Mouse (Mus musculus) hindbrain, embryonic 16.5 days (tissue): ENCODE results near the gene Poc1b. TPM values are rescaled to one million over a fixed set of nuclear protein-coding genes. Genes with fewer than 3 reads are reported as not detected.
A peak's percentile ranks its signal among the peaks of the same experiment; 100 is the strongest.

Source experiments
- ATAC-seq: fragments of 200-750 bp; cut with Nextera tagmentation; 2 replicates; pipeline ENCODE4 v1.8.0; 2017; ENCODE audit warnings: moderate TSS enrichment, moderate library complexity
- H3K27ac ChIP-seq: fragments of 300-500 bp; sonication (generic); 2 replicates; pipeline ENCODE4 v1.5.1; 2014; ENCODE audit warnings: low read depth, mild to moderate bottlenecking, control low read depth, low read length, moderate library complexity
- H3K27me3 ChIP-seq: fragments of 300-500 bp; sonication (generic); replicated peaks from 2 replicates; pipeline ENCODE4 v1.6.1; 2014; ENCODE audit warnings: low read length; ENCODE audit not compliant: control insufficient read depth, insufficient read depth
- H3K36me3 ChIP-seq: fragments of 300-500 bp; sonication (generic); 2 replicates; pipeline ENCODE4 v1.6.1; 2014; ENCODE audit warnings: mild to moderate bottlenecking, low read length, moderate library complexity, mixed read lengths; ENCODE audit not compliant: control insufficient read depth, insufficient read depth
- H3K4me1 ChIP-seq: fragments of 300-500 bp; sonication (generic); 2 replicates; pipeline ENCODE4 v1.6.1; 2014; ENCODE audit warnings: low read depth, low read length; ENCODE audit not compliant: control insufficient read depth, insufficient read depth
- H3K4me2 ChIP-seq: fragments of 300-500 bp; sonication (generic); 2 replicates; pipeline ENCODE4 v1.6.1; 2014; ENCODE audit warnings: mild to moderate bottlenecking, low read length, control low read depth, moderate library complexity
- H3K4me3 ChIP-seq: fragments of 300-500 bp; sonication (generic); 2 replicates; pipeline ENCODE4 v1.5.1; 2014; ENCODE audit warnings: mild to moderate bottlenecking, low read length, control low read depth, moderate library complexity
- H3K9ac ChIP-seq: fragments of 300-500 bp; sonication (generic); 2 replicates; pipeline ENCODE4 v1.6.1; 2014; ENCODE audit warnings: low read depth, mild to moderate bottlenecking, control low read depth, low read length, moderate library complexity
- H3K9me3 ChIP-seq: fragments of 300-500 bp; sonication (generic); 2 replicates; pipeline ENCODE4 v1.6.1; 2014; ENCODE audit warnings: mild to moderate bottlenecking, low read length, moderate library complexity; ENCODE audit not compliant: control insufficient read depth
- WGBS: fragments of 180-500 bp; shearing (Covaris S2); extraction: QIAGEN DNeasy Blood & Tissue Kit; methylation state at CpG from one replicate; pipeline ENCODE4 v1.1.7; 2014; 5-methylcytosine and 5-hydroxymethylcytosine counted together
- polyA plus RNA-seq: library from polyadenylated mRNA; unstranded; fragments of >200 nt; fragmentation: Nextera tagmentation; extraction: Ambion mirVana; gene quantifications from 2 replicates; pipeline ENCODE4 v1.2.1, GENCODE M21; 2015

Poc1b gene
- polyA plus RNA-seq, 1 experiment from 2014 or later = 9.1 TPM

DNA sequence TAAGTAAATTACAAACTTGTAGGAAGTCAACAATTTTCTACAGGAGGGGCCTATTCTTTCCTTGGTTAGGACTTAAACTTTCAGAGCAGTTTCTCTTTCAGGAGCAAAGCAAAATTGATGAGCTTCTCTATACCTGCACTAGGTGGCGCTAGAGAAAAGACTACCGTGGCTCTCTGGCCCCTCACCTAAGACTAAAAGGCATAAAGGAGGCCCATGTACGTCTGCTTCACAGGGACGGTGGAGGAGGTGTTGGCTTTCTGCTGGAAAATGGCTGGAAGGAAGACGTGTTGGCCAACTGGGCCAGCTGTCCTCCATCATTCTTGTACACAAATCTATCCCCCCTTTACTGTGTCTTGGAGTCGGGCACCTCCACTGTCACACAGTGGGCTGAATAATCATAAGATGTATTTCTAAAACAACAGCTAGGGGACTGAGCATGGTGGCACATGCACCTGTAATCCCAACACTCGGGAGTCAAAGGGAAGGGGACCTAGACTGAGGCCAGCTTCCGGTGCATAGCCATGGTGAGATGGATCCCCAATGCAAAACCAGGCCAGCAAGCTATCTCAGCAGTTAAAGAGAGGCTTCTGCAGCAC lies 55.2 kb downstream of the Poc1b start:
- Histone ChIP-seq H3K27me3 (no peaks in the 10 kb centered on the region), H3K4me1 (no peaks in the 10 kb centered on the region), H3K4me3 (no peak overlapping the region), H3K9ac (no peak overlapping the region), H3K36me3 (no peaks in the 10 kb centered on the region), H3K9me3 (no peaks in the 10 kb centered on the region), H3K4me2 (no peak overlapping the region), H3K27ac (no peak overlapping the region)
- 43% methylated on average over 8 of the region's 8 CpGs for WGBS
- no peak for ATAC-seq

DNA sequence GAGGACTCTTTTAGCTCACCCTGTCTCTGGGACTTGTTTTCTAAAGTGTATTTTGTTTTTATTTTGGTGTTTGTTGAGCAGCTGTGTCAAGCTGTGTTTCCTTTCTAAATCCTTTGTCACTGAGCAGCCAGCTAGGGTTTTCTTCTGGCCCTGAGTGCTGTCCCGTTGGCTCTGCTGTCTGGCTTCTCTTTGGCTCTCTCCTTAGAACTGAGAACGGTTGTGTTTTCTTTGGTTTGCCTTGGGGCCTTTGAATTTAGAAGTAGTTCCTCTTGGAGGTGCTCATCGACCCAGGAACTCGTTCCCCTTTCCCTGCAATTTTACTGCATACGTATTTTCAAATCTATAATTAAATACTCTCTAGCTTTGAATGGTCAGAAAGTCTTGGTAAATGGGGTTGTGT lies 56.2 kb downstream of the Poc1b start:
- H3K4me3 ChIP-seq = no peak overlapping the region
- no peak for ATAC-seq
- no peak overlapping the region for H3K27ac ChIP-seq
- H3K36me3 ChIP-seq = no peaks in the 10 kb centered on the region
- no peaks in the 10 kb centered on the region for H3K4me1 ChIP-seq
- no peaks in the 10 kb centered on the region for H3K27me3 ChIP-seq
- no peaks in the 10 kb centered on the region for H3K9me3 ChIP-seq
- no peak overlapping the region for H3K4me2 ChIP-seq
- no peak overlapping the region for H3K9ac ChIP-seq
- 83% methylated on average over 5 of the region's 5 CpGs for WGBS

DNA sequence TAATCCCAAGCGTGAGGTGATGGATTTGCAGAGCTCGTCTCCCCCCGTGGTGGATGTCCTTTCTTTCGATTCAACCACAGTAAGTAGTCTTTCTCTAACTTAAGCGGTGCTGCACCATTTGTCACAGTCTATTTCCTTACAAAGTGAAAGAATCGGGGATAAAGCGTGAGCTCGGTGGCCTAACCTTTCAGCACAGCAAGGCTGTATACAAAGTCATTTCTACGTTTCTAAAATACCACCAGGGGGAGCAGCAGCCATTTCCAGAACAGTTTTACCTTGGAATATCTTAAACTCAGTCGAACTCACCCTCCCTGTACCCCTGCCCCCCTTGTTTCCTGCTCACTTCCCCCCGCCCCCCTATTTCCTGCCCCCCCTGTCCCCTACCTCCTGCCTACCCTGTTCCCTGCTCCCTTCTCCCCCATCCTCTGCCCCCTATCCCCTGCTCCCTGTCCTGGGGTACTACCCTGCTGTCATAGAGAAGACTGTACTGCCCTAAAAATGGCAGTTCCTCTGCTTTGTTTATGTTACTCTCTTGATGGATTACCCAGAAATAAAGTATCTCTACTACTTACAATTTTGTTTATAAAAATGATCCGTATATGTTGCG lies 58.1 kb downstream of the Poc1b start:
- 31% methylated on average over 13 of the region's 13 CpGs for WGBS
- Histone ChIP-seq H3K27ac (no peak overlapping the region), H3K4me2 (no peak overlapping the region), H3K9me3 (no peaks in the 10 kb centered on the region), H3K4me3 (no peak overlapping the region), H3K27me3 (no peaks in the 10 kb centered on the region), H3K4me1 (no peaks in the 10 kb centered on the region), H3K36me3 (no peaks in the 10 kb centered on the region), H3K9ac (no peak overlapping the region)
- ATAC-seq = peak; percentile 80

DNA sequence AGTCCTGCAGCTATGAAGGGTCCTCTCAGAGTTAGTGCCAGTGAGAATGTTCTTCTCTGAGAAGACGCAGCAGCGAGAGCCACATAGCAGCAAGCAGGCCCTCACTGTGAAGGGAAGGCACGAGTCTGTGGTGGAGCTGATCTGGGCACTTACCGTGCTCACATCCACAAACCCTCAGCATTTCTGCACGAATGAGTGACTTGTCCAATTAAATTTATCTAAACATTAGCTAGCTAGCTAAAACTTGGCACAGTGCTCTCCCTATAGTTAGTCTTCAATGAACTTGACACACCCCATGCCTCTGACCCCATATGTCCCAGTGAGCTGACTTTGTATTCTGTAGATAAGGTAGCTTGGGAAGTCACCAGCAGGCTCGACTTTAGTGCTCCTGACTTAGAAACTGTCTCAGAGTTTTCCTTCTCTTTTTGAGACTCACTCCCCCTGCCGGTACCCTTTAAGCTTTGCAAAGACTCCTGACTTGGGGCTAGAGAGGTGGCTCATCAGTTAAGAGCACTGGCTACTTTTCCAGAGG lies 59.0 kb downstream of the Poc1b start:
- 73% methylated on average over 7 of the region's 7 CpGs for WGBS
- Histone ChIP-seq H3K9me3 (no peaks in the 10 kb centered on the region), H3K4me3 (no peak overlapping the region), H3K27me3 (no peaks in the 10 kb centered on the region), H3K36me3 (no peaks in the 10 kb centered on the region), H3K4me1 (no peaks in the 10 kb centered on the region), H3K4me2 (no peak overlapping the region), H3K27ac (no peak overlapping the region), H3K9ac (no peak overlapping the region)
- peak; percentile 43 for ATAC-seq

DNA sequence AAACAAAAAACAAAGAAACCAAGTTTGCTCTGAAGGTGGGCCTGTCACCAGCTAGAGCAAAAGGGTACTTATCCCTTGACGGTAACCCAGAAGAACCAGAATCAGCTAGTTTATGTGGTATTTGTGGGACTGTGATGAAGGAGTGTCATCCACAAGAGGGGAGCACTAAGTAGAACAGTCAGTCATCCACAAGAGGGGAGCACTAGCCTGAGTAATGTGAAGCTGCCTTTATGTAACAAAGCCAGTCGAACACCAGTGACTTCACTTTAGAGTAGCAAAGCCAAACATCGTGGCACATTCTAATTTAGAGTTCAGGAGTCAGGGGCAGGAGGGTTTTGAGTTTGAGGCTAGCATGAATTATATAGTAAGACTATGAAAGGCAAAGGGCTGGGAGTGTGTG lies 59.6 kb downstream of the Poc1b start:
- no peak for ATAC-seq
- H3K9me3 ChIP-seq = no peaks in the 10 kb centered on the region
- WGBS = 74% methylated on average over 3 of the region's 3 CpGs
- no peak overlapping the region for H3K4me3 ChIP-seq
- no peak overlapping the region for H3K4me2 ChIP-seq
- H3K36me3 ChIP-seq = no peaks in the 10 kb centered on the region
- no peak overlapping the region for H3K9ac ChIP-seq
- H3K4me1 ChIP-seq = no peaks in the 10 kb centered on the region
- no peak overlapping the region for H3K27ac ChIP-seq
- H3K27me3 ChIP-seq = no peaks in the 10 kb centered on the region

DNA sequence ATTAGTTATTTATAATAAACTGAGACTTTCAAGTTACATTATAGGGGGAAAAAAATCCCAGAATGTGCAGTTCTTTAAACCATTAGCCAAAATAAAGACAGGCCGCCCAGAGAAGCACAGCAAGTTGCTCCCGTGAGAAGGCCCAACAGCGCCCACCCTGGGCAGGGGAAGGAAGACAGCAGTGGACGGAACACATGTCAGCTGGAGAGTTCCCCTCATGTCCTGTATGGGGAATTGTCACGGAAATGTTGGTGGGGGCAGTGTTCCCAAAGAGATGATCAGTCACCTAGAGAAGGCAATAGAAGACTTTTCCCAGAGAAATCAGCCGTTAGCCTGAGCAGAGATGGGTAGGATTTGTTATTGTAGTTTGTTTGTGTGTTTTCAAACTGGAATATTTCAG lies 61.6 kb downstream of the Poc1b start:
- Histone ChIP-seq H3K9ac (no peak overlapping the region), H3K27ac (no peak overlapping the region), H3K4me2 (no peak overlapping the region), H3K4me3 (no peak overlapping the region), H3K9me3 (no peaks in the 10 kb centered on the region), H3K4me1 (peaks cover 5% of the 10 kb centered on the region), H3K27me3 (no peaks in the 10 kb centered on the region), H3K36me3 (no peaks in the 10 kb centered on the region)
- no peak for ATAC-seq
- 79% methylated on average over 6 of the region's 6 CpGs for WGBS

DNA sequence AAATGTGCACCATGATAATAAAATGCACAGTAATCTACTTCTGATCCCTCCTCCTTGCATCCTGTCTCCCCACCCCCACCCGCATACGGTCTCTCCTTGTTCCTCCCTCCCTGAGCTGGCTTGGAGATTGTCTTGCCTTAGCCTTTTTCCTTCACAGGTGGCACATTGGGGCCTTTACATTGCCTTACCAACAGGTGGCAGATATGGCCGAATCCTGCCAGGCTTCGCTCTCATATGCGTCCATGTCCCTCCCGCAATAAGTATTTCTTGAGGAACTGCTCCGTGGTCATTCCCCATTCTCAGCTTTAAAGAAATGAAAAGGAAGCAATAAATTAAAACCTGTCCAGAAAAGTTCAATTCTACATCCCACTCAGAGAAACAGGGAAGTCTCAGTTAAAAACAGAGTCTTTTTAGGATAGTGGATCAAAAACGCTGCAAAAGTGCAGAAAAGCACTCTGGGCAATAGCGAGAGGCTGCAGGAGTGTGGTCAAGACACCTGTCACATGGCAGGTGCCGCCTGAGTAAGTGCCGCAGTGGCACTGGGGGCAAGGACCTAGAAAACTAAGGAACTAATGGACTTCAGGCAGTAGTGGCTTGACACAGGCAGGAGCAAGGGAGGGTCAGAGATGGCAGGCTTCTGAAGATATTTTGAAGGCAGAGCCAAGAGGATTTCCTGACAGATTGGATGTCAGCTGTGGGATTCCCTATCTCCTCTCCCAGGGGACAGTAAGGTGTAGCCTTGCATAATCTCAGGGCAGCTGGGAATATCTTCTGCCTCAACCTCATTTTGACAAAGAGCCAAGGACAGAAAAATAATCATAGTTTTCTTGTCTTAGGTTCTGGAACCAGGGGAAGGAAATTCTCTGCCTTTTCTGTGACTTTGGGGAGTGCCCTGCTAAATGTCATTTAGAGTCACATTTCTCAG lies 62.3 kb downstream of the Poc1b start:
- H3K4me2 ChIP-seq = no peak overlapping the region
- no peaks in the 10 kb centered on the region for H3K27me3 ChIP-seq
- H3K36me3 ChIP-seq = no peaks in the 10 kb centered on the region
- H3K9me3 ChIP-seq = no peaks in the 10 kb centered on the region
- H3K27ac ChIP-seq = no peak overlapping the region
- H3K9ac ChIP-seq = no peak overlapping the region
- WGBS = 82% methylated on average over 11 of the region's 11 CpGs
- no peak overlapping the region for H3K4me3 ChIP-seq
- peaks cover 5% of the 10 kb centered on the region for H3K4me1 ChIP-seq
- ATAC-seq = no peak

DNA sequence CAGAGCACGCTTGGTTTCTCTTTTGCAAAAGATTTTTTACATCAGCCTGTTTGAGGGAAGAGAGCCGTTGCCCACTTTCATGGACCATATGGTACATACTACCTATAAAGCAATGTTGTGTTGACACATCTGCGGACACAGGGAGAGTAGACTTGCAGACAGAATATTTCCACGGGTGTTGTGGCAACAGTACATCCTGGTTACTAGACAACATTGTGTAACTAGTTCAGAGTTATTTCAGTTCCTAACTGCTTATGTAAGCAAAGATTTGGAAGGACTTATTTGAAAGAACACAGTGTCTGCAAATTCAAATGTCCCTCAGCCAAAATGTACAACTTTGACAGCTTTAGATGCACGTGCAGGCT lies 62.9 kb downstream of the Poc1b start:
- Histone ChIP-seq H3K4me2 (no peak overlapping the region), H3K9me3 (no peaks in the 10 kb centered on the region), H3K9ac (no peak overlapping the region), H3K27ac (no peak overlapping the region), H3K36me3 (no peaks in the 10 kb centered on the region), H3K4me3 (no peak overlapping the region), H3K4me1 (peaks cover 5% of the 10 kb centered on the region), H3K27me3 (no peaks in the 10 kb centered on the region)
- ATAC-seq = no peak
- 76% methylated on average over 5 of the region's 5 CpGs for WGBS

DNA sequence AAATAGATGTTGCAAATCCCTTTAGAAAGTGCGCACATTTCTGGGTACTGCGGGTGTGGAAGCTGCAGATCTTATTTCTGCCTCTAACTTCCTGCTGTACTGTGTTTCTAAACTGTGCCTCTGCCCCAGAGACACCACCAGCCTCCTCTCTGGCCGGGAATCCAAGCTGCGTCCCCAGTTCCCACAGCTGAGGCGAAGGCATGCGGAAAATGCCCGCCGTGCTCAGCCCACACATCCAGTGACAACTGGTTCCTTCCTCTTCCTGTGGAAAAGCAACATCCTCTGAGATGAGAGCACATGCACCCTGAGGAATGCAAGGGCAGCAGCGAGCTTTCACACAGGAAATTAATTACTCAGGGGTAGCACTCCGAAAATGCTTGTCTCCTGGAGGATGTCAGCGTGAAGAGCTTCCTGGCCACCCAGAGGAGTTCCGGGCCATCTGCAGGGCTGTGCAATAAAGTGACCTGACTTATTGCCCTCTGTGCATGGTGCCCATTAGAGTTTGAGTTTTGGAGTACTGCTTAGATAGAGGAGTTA lies 65.2 kb downstream of the Poc1b start:
- WGBS = 20% methylated on average over 12 of the region's 12 CpGs
- H3K27ac ChIP-seq = peak overlapping the region; percentile 36
- no peaks in the 10 kb centered on the region for H3K27me3 ChIP-seq
- no peak overlapping the region for H3K9ac ChIP-seq
- ATAC-seq = peak; percentile 87
- H3K4me2 ChIP-seq = peak overlapping the region; percentile 8; the same call in 1 of the 2 replicates
- H3K36me3 ChIP-seq = no peaks in the 10 kb centered on the region
- no peak overlapping the region for H3K4me3 ChIP-seq
- no peaks in the 10 kb centered on the region for H3K9me3 ChIP-seq
- H3K4me1 ChIP-seq = peaks cover 5% of the 10 kb centered on the region
